8 mouse cellular contexts compared by ENCODE assay signal in the genomic region with DNA sequence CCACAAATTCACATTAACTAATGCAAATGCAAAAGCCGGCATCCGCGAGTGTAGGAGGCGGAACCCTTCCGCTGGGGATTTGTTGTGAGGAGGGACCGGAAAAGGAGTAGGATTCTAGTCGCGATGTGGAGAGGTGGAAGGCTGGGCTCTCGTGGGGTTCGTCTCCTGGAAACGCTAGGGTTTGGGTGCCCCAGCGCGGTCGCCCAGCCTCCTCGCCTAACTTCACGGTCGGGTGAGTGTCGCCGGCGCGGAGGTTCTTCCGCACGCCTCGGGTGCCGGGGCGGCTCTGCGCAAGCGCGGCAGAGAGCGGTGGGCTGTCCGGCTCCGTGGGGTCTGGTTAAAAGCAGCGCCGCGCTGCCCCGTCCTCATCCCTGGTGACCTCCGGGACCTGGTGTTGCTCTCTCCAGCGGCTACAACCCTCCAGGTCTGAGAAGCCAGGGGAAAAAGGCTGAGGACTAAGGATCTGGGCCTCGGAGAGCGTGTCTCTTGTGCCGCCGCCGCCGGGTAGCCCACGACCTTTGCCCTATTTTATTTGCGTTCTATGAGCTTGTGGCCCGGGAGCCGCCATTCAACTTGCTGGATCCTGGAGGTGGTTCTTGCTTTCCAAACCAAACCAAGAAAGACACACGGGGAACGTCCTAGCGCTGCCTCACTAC. TPM values are rescaled to one million over a fixed set of nuclear protein-coding genes. Genes with fewer than 3 reads are reported as not detected.
DNase-seq lines count a peak whose midpoint lies in the region; ATAC-seq lines count a peak whose summit lies in the region.

Coq3 (plus strand) TSS at position 109 of the 656 bp plus-strand sequence.

- peak within 1 kb of the TSS; percentile 64 for H3K4me3 ChIP-seq in intestine, embryonic 14.5 days (ENCODE audit: low read depth, low read length)

- peak within 1 kb of the TSS; percentile 74 for H3K4me2 ChIP-seq in intestine, embryonic 14.5 days (ENCODE audit: low read length)

- under 1% methylated on average over 51 of the region's 51 CpGs for WGBS in intestine, embryonic 14.5 days

- peak within 1 kb of the TSS; percentile 87 for H3K27ac ChIP-seq in intestine, embryonic 14.5 days (ENCODE audit: low read depth)

- ATAC-seq in intestine, embryonic 14.5 days (replicated peaks; ENCODE audit: low FRiP score, low TSS enrichment, low read depth): peak; percentile 87

- no peaks in the 10 kb centered on the region for H3K9me3 ChIP-seq in intestine, embryonic 14.5 days (ENCODE audit: control insufficient read depth, low read length)

- H3K27me3 ChIP-seq in intestine, embryonic 14.5 days (replicated peaks; ENCODE audit: control insufficient read depth, insufficient read depth, low read length): no peaks in the 10 kb centered on the region

- DNase-seq in adrenal gland, adult (ENCODE audit: inconsistent age in 2 of 2, low spot score in 1 of 2): peak; percentile 89 to 96
- peak; percentile 87 for DNase-seq in embryo, embryonic 10.5 days (ENCODE audit: low spot score)
- peak; percentile 74 for DNase-seq in gastrocnemius, postnatal 25 days
- peak; percentile 93 for DNase-seq in intestine, embryonic 14.5 days (ENCODE audit: low spot score)
- DNase-seq in left cerebral cortex, postnatal 14 days (ENCODE audit: low spot score in 2 of 2): peak; percentile 79 to 86
- peak; percentile 85 for DNase-seq in mesoderm, embryonic 11.5 days (ENCODE audit: low read depth, low spot score)
- DNase-seq in right cerebral cortex, postnatal 36 days (ENCODE audit: low spot score in 2 of 2): peak; percentile 83 to 84
- peak; percentile 89 for DNase-seq in yolk sac, embryonic 10.5 days (ENCODE audit: low spot score)

- intact Hi-C loops in left cerebral cortex, postnatal 14 days (cut with DNase I): loop anchor here (5.0 kb wide), 3 partner anchors 53 to 113 kb away; partner anchors contain the start of gene Faxc

- peaks cover 9% of the 10 kb centered on the region; the same call in 1 of the 2 replicates for H3K4me1 ChIP-seq in intestine, embryonic 14.5 days (replicated peaks; ENCODE audit: control insufficient read depth, insufficient read depth, low read length)

- H3K36me3 ChIP-seq in intestine, embryonic 14.5 days (ENCODE audit: control insufficient read depth, insufficient read depth, low read length): peaks cover 22% of the 10 kb centered on the region

- peak within 1 kb of the TSS; percentile 74 for H3K9ac ChIP-seq in intestine, embryonic 14.5 days (ENCODE audit: low read length)

RNA-seq across cellular contexts. Expression of gene Coq3, which starts in this region (rescaled TPM):
- total RNA-seq in gastrocnemius, postnatal 25 days (2021): 10 to 100 TPM; 15.8 to 17.5 TPM
- polyA plus RNA-seq in intestine, embryonic 14.5 days (2014; fragmentation: Nextera tagmentation; extraction: Ambion mirVana): 12.6 and 13.6 TPM in 2 replicates
- 10 to 100 TPM; 12.3 to 12.5 TPM for total RNA-seq in left cerebral cortex, postnatal 14 days (2021)

Comparison
In these comparisons a context has a peak if more than half of its experiments do, and no peak if none do; other contexts are left out.
1. Peak in every context shown above with its lines: DNase-seq, ATAC-seq, H3K4me3 ChIP-seq and H3K27ac ChIP-seq.